Mouse (Mus musculus) hindbrain, embryonic 16.5 days (tissue): ENCODE data around the gene Hdhd5. TPM values are rescaled to one million over a fixed set of nuclear protein-coding genes. Genes with fewer than 3 reads are reported as not detected.

ENCODE experiments used
- ATAC-seq: fragments of 200-750 bp; cut with Nextera tagmentation; 2 replicates; pipeline ENCODE4 v1.8.0; 2017; ENCODE audit warnings: moderate TSS enrichment, moderate library complexity
- H3K27ac ChIP-seq: fragments of 300-500 bp; sonication (generic); 2 replicates; pipeline ENCODE4 v1.5.1; 2014; ENCODE audit warnings: low read depth, mild to moderate bottlenecking, control low read depth, low read length, moderate library complexity
- H3K27me3 ChIP-seq: fragments of 300-500 bp; sonication (generic); replicated peaks from 2 replicates; pipeline ENCODE4 v1.6.1; 2014; ENCODE audit warnings: low read length; ENCODE audit not compliant: control insufficient read depth, insufficient read depth
- H3K36me3 ChIP-seq: fragments of 300-500 bp; sonication (generic); 2 replicates; pipeline ENCODE4 v1.6.1; 2014; ENCODE audit warnings: mild to moderate bottlenecking, low read length, moderate library complexity, mixed read lengths; ENCODE audit not compliant: control insufficient read depth, insufficient read depth
- H3K4me1 ChIP-seq: fragments of 300-500 bp; sonication (generic); 2 replicates; pipeline ENCODE4 v1.6.1; 2014; ENCODE audit warnings: low read depth, low read length; ENCODE audit not compliant: control insufficient read depth, insufficient read depth
- H3K4me2 ChIP-seq: fragments of 300-500 bp; sonication (generic); 2 replicates; pipeline ENCODE4 v1.6.1; 2014; ENCODE audit warnings: mild to moderate bottlenecking, low read length, control low read depth, moderate library complexity
- H3K4me3 ChIP-seq: fragments of 300-500 bp; sonication (generic); 2 replicates; pipeline ENCODE4 v1.5.1; 2014; ENCODE audit warnings: mild to moderate bottlenecking, low read length, control low read depth, moderate library complexity
- H3K9ac ChIP-seq: fragments of 300-500 bp; sonication (generic); 2 replicates; pipeline ENCODE4 v1.6.1; 2014; ENCODE audit warnings: low read depth, mild to moderate bottlenecking, control low read depth, low read length, moderate library complexity
- H3K9me3 ChIP-seq: fragments of 300-500 bp; sonication (generic); 2 replicates; pipeline ENCODE4 v1.6.1; 2014; ENCODE audit warnings: mild to moderate bottlenecking, low read length, moderate library complexity; ENCODE audit not compliant: control insufficient read depth
- WGBS: fragments of 180-500 bp; shearing (Covaris S2); extraction: QIAGEN DNeasy Blood & Tissue Kit; methylation state at CpG from one replicate; pipeline ENCODE4 v1.1.7; 2014; 5-methylcytosine and 5-hydroxymethylcytosine counted together
- polyA plus RNA-seq: library from polyadenylated mRNA; unstranded; fragments of >200 nt; fragmentation: Nextera tagmentation; extraction: Ambion mirVana; gene quantifications from 2 replicates; pipeline ENCODE4 v1.2.1, GENCODE M21; 2015

The Hdhd5 gene
- polyA plus RNA-seq, 1 experiment from 2014 or later = 16.6 TPM

DNA sequence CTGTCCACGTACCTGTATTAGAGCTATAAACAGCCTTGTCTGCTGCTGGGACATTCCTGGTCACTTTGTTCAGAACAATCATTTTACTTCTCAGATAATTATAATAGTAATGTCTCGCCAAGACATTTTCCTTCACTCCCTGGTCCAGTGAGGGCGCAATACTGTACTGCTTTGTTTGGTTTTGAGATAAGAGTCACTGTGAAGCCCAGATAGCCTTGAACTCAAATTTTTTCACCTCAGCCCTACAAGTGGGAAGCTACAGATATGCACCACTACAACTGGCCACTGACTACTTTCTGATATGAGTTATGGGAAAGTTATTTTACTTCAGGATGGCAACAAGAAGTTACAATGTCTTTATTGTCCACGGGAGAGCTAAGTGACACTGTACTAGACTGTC lies 14.7 kb downstream of the Hdhd5 start:
- Histone ChIP-seq H3K9ac (no peak overlapping the region), H3K27ac (no peak overlapping the region), H3K4me3 (no peak overlapping the region), H3K27me3 (no peaks in the 10 kb centered on the region), H3K36me3 (peaks cover 6% of the 10 kb centered on the region; the same call in 1 of the 2 replicates), H3K4me1 (no peaks in the 10 kb centered on the region), H3K4me2 (no peak overlapping the region), H3K9me3 (no peaks in the 10 kb centered on the region)
- ATAC-seq = no peak
- WGBS = 93% methylated on average over 4 of the region's 4 CpGs

DNA sequence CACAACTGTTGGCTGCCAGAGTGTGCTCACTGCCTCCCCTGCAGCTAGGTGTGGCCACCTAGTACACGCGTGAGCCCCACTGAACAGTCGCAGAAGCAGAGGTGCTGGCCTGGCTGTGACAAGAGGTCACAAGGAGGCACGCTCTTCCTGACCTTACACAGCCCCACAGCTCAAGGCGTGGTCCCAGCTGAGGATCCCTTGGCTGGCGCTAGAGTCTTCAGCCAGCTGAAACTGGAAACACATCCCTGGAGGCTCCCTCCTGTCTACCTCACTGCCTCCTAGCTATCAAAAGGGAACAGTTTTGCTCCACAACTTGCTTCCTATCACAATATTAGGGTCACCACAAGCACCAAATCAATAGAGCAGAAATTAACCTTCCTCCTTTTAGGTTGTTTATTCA lies 19.9 kb downstream of the Hdhd5 start:
- no peak for ATAC-seq
- WGBS = 89% methylated on average over 6 of the region's 6 CpGs

DNA sequence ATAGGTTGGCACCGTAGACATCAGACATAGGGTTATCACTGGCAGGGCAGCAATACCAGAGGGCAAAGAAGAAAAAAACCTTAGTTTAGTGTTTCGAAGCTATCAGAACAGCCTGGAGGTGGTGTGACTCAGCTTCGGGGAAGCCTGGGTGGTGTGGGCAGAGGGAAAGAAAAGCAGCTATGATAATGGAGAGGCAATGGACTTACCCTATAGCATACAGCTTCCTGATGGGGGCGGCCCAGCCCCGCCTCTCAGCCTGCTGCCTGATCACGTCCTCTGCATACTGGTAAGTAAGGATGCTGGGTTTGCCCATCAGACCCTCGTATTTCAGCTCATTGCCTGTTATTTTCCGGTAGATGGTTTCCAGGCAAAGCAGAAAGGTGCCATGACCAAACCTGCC lies 20.7 kb downstream of the Hdhd5 start:
- H3K36me3 ChIP-seq = peaks cover 9% of the 10 kb centered on the region; the same call in 1 of the 2 replicates
- no peaks in the 10 kb centered on the region for H3K4me1 ChIP-seq
- no peaks in the 10 kb centered on the region for H3K27me3 ChIP-seq
- WGBS = 90% methylated on average over 8 of the region's 8 CpGs
- ATAC-seq = no peak
- H3K4me2 ChIP-seq = no peak overlapping the region
- H3K27ac ChIP-seq = no peak overlapping the region
- H3K9me3 ChIP-seq = no peaks in the 10 kb centered on the region
- H3K9ac ChIP-seq = no peak overlapping the region
- no peak overlapping the region for H3K4me3 ChIP-seq

More for the DNA sequence above, 19.9 kb downstream of the Hdhd5 start:
- Histone ChIP-seq H3K27me3 (no peaks in the 10 kb centered on the region), H3K27ac (no peak overlapping the region), H3K36me3 (peaks cover 9% of the 10 kb centered on the region; the same call in 1 of the 2 replicates), H3K9me3 (no peaks in the 10 kb centered on the region), H3K4me3 (no peak overlapping the region), H3K4me2 (no peak overlapping the region), H3K4me1 (no peaks in the 10 kb centered on the region), H3K9ac (no peak overlapping the region)

DNA sequence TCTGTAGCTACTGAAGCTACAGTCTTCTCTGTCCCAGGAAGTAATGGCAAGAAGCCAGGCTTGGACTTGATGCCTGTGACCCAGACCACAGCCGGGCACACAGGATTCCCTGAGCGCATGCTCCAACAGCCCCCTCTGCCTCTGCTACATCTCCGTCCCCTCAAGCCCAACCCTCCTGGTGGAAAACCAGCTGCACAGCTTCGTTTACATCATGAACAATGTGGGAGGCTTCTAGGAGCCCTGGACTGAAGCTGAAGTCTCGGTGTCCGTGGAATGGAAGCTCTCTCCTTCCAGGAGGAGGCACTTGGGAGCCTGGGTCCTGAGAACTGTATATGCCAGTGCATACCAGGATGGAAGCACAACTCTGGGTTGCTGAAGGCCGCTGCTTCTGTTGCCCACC lies 21.1 kb downstream of the Hdhd5 start:
- ATAC-seq = no peak
- H3K4me3 ChIP-seq = no peak overlapping the region
- H3K4me1 ChIP-seq = no peaks in the 10 kb centered on the region
- peaks cover 9% of the 10 kb centered on the region; the same call in 1 of the 2 replicates for H3K36me3 ChIP-seq
- H3K9me3 ChIP-seq = no peaks in the 10 kb centered on the region
- no peaks in the 10 kb centered on the region for H3K27me3 ChIP-seq
- no peak overlapping the region for H3K27ac ChIP-seq
- 82% methylated on average over 7 of the region's 7 CpGs for WGBS
- H3K4me2 ChIP-seq = no peak overlapping the region
- H3K9ac ChIP-seq = no peak overlapping the region

DNA sequence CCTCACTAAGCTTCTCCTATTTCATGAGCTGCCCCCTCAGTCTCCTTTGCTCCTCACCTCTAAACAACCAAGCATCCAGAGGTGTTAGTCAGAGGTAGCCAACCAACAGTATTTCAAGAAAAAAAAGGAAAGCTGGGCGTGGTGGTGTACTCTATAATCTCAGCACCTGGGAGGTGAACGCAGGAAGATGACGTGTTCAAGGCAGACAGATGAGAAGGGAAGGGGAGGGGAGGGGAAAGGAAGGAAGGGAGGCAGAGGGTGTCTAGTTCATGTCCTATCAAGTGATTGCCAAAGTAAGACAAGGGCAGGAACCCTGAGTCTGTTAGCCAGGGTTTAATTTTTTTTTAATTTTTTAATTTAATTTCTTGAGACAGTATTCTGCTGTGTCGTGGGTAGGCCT lies 22.5 kb downstream of the Hdhd5 start:
- Histone ChIP-seq H3K27me3 (no peaks in the 10 kb centered on the region), H3K4me2 (no peak overlapping the region), H3K4me3 (no peak overlapping the region), H3K36me3 (peaks cover 3% of the 10 kb centered on the region; the same call in 1 of the 2 replicates), H3K9ac (no peak overlapping the region), H3K4me1 (no peaks in the 10 kb centered on the region), H3K9me3 (no peaks in the 10 kb centered on the region), H3K27ac (no peak overlapping the region)
- no peak for ATAC-seq
- 93% methylated on average over 4 of the region's 4 CpGs for WGBS

DNA sequence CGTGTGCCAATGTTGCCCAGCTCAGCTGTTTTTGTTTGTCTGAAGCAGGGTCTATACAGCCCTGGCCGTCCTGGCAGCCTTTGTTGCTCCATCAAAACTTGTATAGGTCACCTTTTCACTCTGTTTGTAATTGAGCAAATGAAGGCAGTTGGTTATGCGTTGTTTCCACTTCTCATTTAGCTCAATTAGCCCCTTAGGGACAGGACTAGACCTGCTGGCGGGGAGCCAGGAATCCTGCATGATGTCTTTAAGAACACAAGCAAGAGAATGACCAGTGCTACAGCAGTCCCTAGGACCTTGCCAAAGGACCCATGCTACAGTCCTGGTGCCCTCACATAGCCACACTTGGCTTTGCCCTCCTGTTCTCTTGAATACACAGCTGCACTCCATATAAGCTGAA lies 25.6 kb downstream of the Hdhd5 start:
- Histone ChIP-seq H3K36me3 (0 out of 2 replicates have a peak, but pooled peaks cover 3% of the 10 kb centered on the region), H3K4me2 (no peak overlapping the region), H3K9ac (no peak overlapping the region), H3K27me3 (no peaks in the 10 kb centered on the region), H3K27ac (no peak overlapping the region), H3K9me3 (no peaks in the 10 kb centered on the region), H3K4me1 (no peaks in the 10 kb centered on the region), H3K4me3 (no peak overlapping the region)
- peak; percentile 48; the same call in 1 of the 2 replicates for ATAC-seq
- 53% methylated on average over 4 of the region's 4 CpGs for WGBS

DNA sequence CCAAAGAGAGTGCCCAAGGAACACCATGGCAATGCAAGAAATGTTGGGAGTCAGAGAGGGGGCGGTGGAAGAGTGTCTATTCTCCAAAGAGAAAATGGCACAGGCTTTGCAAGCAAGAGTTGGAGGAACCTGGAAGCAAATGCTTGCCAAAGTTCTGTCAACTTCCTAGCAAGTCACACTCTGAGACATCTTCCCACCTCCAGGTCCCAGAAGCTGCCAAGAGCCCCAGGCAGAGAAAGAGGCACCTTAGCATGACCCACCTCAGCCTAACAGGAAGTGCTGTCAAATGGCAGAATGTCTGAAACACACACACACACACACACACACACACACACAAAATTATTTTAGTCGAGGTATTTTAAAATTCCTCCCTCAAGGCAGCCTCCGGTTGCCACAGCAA lies 27.1 kb downstream of the Hdhd5 start:
- H3K4me3 ChIP-seq = no peak overlapping the region
- no peak for ATAC-seq
- no peaks in the 10 kb centered on the region for H3K27me3 ChIP-seq
- no peak overlapping the region for H3K4me2 ChIP-seq
- no peak overlapping the region for H3K27ac ChIP-seq
- H3K9me3 ChIP-seq = 0 out of 2 replicates have a peak, but pooled peaks cover 4% of the 10 kb centered on the region
- no peak overlapping the region for H3K9ac ChIP-seq
- no peaks in the 10 kb centered on the region for H3K4me1 ChIP-seq
- 78% methylated on average over 3 of the region's 3 CpGs for WGBS
- H3K36me3 ChIP-seq = no peaks in the 10 kb centered on the region

DNA sequence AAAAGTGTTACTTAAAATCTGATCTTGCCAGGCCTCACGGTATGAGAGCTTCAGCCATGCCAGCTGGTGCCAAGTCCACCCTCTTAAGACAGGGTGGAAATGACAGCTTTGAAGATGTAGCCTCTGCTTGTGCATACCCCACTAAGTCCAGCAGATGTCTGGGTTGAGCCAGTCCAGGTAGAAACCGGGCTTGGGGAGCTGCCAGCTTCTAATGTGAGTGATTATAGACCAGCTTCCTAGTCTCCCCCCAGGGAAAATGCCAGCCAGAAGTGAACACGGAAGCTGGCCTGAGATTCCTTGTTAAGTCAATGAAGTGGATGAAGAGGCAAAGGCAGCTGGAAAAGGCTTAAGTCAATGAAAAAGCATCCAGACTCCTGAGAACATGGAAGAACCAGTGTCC lies 34.6 kb downstream of the Hdhd5 start:
- Histone ChIP-seq H3K4me2 (no peak overlapping the region), H3K36me3 (no peaks in the 10 kb centered on the region), H3K9me3 (0 out of 2 replicates have a peak, but pooled peaks cover 4% of the 10 kb centered on the region), H3K9ac (no peak overlapping the region), H3K27ac (no peak overlapping the region), H3K27me3 (0 out of 2 replicates have a peak, but pooled peaks cover 2% of the 10 kb centered on the region), H3K4me1 (peaks cover 25% of the 10 kb centered on the region), H3K4me3 (no peak overlapping the region)
- ATAC-seq = no peak
- 43% methylated on average over 3 of the region's 3 CpGs for WGBS

DNA sequence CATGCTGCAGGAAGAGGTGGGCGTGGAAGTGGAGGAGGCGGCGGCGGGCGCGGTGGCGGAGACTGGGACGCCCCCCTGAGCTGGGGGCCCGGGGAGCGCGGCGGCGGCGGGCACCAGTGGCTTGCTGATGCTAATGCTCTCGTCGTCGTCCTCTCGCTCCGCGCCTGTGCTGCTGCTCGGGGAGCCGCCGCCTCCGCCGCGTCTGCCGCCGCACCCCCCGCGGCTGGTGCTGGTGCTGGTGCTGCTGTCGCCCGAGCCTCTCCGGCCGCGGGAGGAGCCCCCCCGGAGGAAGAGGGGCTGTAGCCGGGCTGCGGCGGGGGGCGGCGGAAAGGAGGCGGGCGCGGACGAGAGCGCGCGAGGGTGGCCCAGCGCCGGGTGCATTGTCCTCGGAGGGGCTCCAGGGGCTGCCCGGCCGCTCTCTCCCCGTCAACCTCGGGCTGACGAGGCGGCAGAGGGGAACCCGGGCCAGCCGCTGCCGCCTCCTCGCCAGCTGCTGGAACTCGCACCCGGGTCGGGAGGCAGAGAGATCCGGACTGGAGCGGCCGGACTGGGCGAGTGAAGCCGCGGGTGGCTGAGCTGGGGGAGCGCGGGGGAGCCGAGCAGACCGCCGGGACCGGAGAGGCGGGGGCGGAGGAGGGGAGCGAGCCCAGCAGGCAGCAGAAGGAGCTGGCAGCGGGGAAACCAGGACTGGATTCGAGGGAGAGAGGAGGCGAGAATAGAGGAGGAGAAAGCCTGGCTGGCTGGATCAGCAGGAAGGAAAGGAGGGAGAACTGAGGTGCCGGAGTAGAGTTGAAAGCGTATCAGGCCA lies 37.5 kb downstream of the Hdhd5 start, which contains the start of gene Tmem121b:
Tmem121b (minus strand) TSS at position 434 of the 808 bp plus-strand sequence.
- Histone ChIP-seq H3K9ac (peak within 1 kb of the TSS; percentile 93), H3K9me3 (no peaks in the 10 kb centered on the region), H3K27me3 (0 out of 2 replicates have a peak, but pooled peaks cover 2% of the 10 kb centered on the region), H3K27ac (peak within 1 kb of the TSS; percentile 94), H3K4me3 (peak within 1 kb of the TSS; percentile 78), H3K4me2 (peak within 1 kb of the TSS; percentile 80), H3K36me3 (no peaks in the 10 kb centered on the region), H3K4me1 (peaks cover 48% of the 10 kb centered on the region)
- peak; percentile 85 for ATAC-seq
- under 1% methylated on average over 60 of the region's 84 CpGs for WGBS
